Mouse (Mus musculus) bone marrow, adult 2 months (tissue): Measurements from ENCODE around the gene Tmed2.

Source experiments
- CTCF ChIP-seq: fragments of 200-500 bp; IDR thresholded peaks from 2 replicates; pipeline ENCODE4 v1.5.1; 2011; ENCODE audit warnings: low read length, control low read depth; ENCODE audit not compliant: control insufficient read depth, insufficient read depth
- POLR2A ChIP-seq: fragments of 200-500 bp; IDR thresholded peaks from 2 replicates; pipeline ENCODE4 v1.6.1; 2011; ENCODE audit warnings: low read depth, mild to moderate bottlenecking, control low read depth, low read length, borderline replicate concordance; ENCODE audit not compliant: control insufficient read depth

- TF ChIP-seq POLR2A (no peak), CTCF (no peak)
Measured at GRCm38 (mm10) chr5:124492618-124493017, 47.9 kb upstream of the Tmed2 start.
